ENCODE assay signal across 8 mouse cellular contexts in genomic region chr19:28011396-28011717, GRCm38 (mm10). TPM values are rescaled to one million over a fixed set of nuclear protein-coding genes. Genes with fewer than 3 reads are reported as not detected.
DNase-seq lines count a peak whose midpoint lies in the region; ATAC-seq lines count a peak whose summit lies in the region.

No protein-coding gene starts in this region.

- H3K27me3 ChIP-seq in hindbrain, embryonic 11.5 days (ENCODE audit: control insufficient read depth, insufficient read depth, low read length), result no peaks in the 10 kb centered on the region
- H3K27me3 ChIP-seq in lung, embryonic 16.5 days (ENCODE audit: control insufficient read depth, insufficient read depth, low read depth, low read length), result no peaks in the 10 kb centered on the region

- H3K9me3 ChIP-seq in hindbrain, embryonic 11.5 days (ENCODE audit: control insufficient read depth, low read length), result no peaks in the 10 kb centered on the region
- no peaks in the 10 kb centered on the region for H3K9me3 ChIP-seq in lung, embryonic 16.5 days (ENCODE audit: control insufficient read depth, low read length)

- H3K4me3 ChIP-seq in hindbrain, embryonic 11.5 days (ENCODE audit: low read depth, low read length), result peak overlapping the region; percentile 93
- peak overlapping the region; percentile 91 for H3K4me3 ChIP-seq in lung, embryonic 16.5 days (ENCODE audit: low read length)

- ATAC-seq in hindbrain, embryonic 11.5 days (ENCODE audit: low FRiP score), result peak; percentile 98
- ATAC-seq in lung, embryonic 16.5 days (ENCODE audit: low read depth), result peak; percentile 99

- WGBS in hindbrain, embryonic 11.5 days, result under 1% methylated on average over 28 of the region's 30 CpGs
- 0% methylated on average over 22 of the region's 30 CpGs for WGBS in lung, embryonic 16.5 days

- peak overlapping the region; percentile 80 for H3K4me2 ChIP-seq in hindbrain, embryonic 11.5 days (replicated peaks; ENCODE audit: low read depth, low read length)
- H3K4me2 ChIP-seq in lung, embryonic 16.5 days (ENCODE audit: low read depth, low read length), result peak overlapping the region; percentile 88

- H3K36me3 ChIP-seq in hindbrain, embryonic 11.5 days (ENCODE audit: control insufficient read depth, insufficient read depth, low read length), result no peaks in the 10 kb centered on the region
- no peaks in the 10 kb centered on the region for H3K36me3 ChIP-seq in lung, embryonic 16.5 days (ENCODE audit: control insufficient read depth, insufficient read depth, low read length)

- peak overlapping the region; percentile 100 for H3K27ac ChIP-seq in hindbrain, embryonic 11.5 days (ENCODE audit: low read depth, low read length)
- peak overlapping the region; percentile 100 for H3K27ac ChIP-seq in lung, embryonic 16.5 days (ENCODE audit: low read length)

- H3K4me1 ChIP-seq in hindbrain, embryonic 11.5 days (replicated peaks; ENCODE audit: control insufficient read depth, insufficient read depth, low read length), result no peaks in the 10 kb centered on the region; the same call in 1 of the 2 replicates
- no peaks in the 10 kb centered on the region; the same call in 1 of the 2 replicates for H3K4me1 ChIP-seq in lung, embryonic 16.5 days (replicated peaks; ENCODE audit: control insufficient read depth, insufficient read depth, low read length)

- peak; percentile 99 for DNase-seq in NIH3T3 (ENCODE audit: low read depth)
- DNase-seq in cerebellum, adult 9-10 months, result peak; percentile 94
- peak; percentile 90 to 97 for DNase-seq in frontal cortex, adult 2 months (ENCODE audit: extremely low spot score in 1 of 2, low spot score in 1 of 2)
- DNase-seq in hindbrain, embryonic 11.5 days (ENCODE audit: low spot score), result peak; percentile 98
- DNase-seq in layer of hippocampus, adult 9-11 months, result peak; percentile 96
- peak; percentile 89 for DNase-seq in ovary, postnatal 14 days (ENCODE audit: low spot score)
- peak; percentile 96 to 97 for DNase-seq in thymus, postnatal 10 days (ENCODE audit: low spot score in 2 of 2)

- peak overlapping the region; percentile 89 for H3K9ac ChIP-seq in hindbrain, embryonic 11.5 days (ENCODE audit: low read depth, low read length)
- peak overlapping the region; percentile 94 for H3K9ac ChIP-seq in lung, embryonic 16.5 days (ENCODE audit: low read length)

RNA-seq across cellular contexts. Expression of gene Rfx3, which starts 0.4 kb away (rescaled TPM):
- 14.6 and 19.5 TPM in 2 replicates for polyA plus RNA-seq in frontal cortex, adult 2 months (2012; rRNA removed)
- 36.7 and 43.1 TPM in 2 replicates for polyA plus RNA-seq in hindbrain, embryonic 11.5 days (2014; fragmentation: Nextera tagmentation; extraction: Ambion mirVana)
- polyA plus RNA-seq in lung, embryonic 16.5 days (2015; fragmentation: Nextera tagmentation; extraction: Ambion mirVana), result 12.6 and 13.6 TPM in 2 replicates

Comparison
In these comparisons a context has a peak if more than half of its experiments do, and no peak if none do; other contexts are left out.
1. Peak in every context shown above with its lines: DNase-seq, ATAC-seq, H3K4me3 ChIP-seq and H3K27ac ChIP-seq.